Mouse (Mus musculus) G1E (cell line): ENCODE data around the gene Ntm.

ENCODE experiments used
- CTCF ChIP-seq: IDR thresholded peaks from 2 replicates; pipeline ENCODE4 v1.5.1; 2012; ENCODE audit warnings: low read depth, low read length, inconsistent platforms, mixed read lengths
- GATA1 ChIP-seq: IDR thresholded peaks from 2 replicates; pipeline ENCODE4 v1.6.1; 2012; ENCODE audit warnings: borderline replicate concordance, low read length, inconsistent platforms, mixed read lengths
- GATA2 ChIP-seq: IDR thresholded peaks from 2 replicates; pipeline ENCODE4 v1.6.1; 2012; ENCODE audit warnings: low read depth, low read length, inconsistent platforms, borderline replicate concordance
- TAL1 ChIP-seq: conservative IDR thresholded peaks from 2 replicates; pipeline ENCODE4 v1.6.1; 2012; ENCODE audit warnings: low read depth, low read length, inconsistent platforms, mixed read lengths

DNA sequence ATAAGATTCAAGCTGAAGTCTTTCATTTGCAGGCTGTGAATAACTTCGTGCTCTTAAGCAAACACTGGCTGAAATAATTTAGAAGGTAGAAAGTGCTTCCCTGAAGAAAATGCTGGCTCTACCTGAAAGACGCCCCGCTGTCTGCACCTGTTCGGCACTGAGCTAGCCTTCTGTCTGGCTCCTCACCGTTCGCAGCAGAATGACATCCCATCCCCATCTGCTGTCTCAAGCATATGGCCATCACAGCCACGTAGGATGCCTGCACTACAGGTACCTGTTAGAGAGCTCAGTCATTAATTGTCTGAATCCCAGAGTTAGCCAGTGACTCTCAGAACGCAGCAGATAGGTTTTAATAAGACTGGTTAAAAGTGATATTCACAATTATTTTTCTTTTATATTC is 412.4 kb downstream of the Ntm start:
- TF ChIP-seq TAL1, result no peak
- TF ChIP-seq CTCF, result no peak
- no peak for TF ChIP-seq GATA1
- no peak for TF ChIP-seq GATA2
